Mouse (Mus musculus): ENCODE measurements around the gene D330045A20Rik. TPM values are rescaled to one million over a fixed set of nuclear protein-coding genes. Genes with fewer than 3 reads are reported as not detected.

Gene D330045A20Rik
- total RNA-seq (2023) = not detected

DNA sequence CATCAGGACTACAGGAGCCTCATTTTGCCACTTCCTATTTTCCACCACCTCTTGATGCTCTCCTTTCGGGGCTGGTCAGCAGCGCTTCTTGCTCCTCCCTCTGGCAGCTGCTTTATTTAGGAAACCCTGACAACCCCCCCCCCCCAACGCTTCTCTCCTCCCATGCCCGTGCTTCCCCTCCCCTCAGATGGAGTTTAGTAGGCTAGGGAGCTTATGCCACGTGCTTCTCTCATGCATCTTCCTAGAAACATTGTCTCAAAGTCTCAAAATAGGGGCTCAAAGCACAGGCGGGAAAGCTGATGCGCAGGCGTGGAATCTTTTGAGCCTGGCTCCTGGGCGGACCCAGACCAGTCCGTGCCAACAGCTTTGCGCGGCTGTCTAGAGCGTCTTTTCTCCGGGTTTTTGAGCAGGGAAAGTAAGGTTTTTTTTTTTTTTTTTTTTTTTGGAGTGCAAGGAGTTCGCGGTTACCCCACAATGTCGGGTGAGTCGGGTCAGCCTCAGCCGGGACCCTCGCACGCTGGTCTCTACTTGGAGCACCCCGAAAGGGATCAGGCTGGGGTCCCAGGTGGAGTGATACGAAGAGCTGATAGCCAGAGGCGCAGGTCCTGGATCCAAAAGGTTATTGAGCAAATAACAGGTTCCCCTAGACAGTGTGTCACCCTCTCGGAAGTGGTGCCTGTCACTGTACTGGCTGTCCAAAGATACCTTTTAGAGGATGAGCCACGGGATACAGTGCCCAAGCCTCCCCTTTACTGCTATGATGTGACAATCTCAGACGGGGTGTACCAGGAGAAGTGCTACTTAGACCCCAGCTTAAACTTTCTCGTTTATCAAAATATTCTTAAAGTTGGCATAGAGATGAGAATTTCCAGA lies at the start of gene D330045A20Rik:
Gene D330045A20Rik (plus strand): TSS at position 346 of the 873 bp plus-strand sequence.

DNA sequence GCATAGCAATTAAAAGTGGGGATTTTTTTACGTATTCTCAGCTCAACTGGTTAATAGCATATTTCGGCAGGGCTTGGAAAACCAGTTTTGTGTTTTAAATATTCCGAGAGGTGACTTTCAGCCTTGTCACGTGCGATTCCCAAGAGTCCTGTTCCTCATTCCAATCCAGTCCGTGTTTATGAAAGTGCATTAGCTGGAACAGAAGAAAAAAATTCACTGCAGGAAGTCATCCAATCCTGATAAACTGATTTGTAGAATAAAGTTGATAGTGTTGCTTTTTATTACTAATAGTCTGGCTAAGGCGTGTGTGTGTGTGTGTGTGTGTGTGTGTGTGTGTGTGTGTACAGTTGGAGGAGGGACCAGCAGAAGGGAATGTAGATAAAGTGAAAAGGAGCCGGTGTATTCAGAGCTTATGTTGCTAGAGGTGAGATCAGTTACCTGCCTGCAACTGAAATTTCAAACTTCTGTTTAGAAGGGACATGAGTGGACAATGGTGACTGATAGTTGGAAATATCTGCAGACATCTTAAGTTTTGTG lies 82.8 kb downstream of the D330045A20Rik start, which contains the start of gene Rnf128:
Gene Rnf128 (plus strand): TSS at position 392 of the 537 bp plus-strand sequence.

Other genes starting within 250 kb of the D330045A20Rik start
- gene Trap1a, start 146.7 kb upstream of the D330045A20Rik start, total RNA-seq (2023) = under 1 TPM in 1 of 2 experiments, not detected in 1; 0.42 TPM
- under 1 TPM; 0.64 to 0.73 TPM for gene Rnf128, start 82.9 kb downstream of the D330045A20Rik start, total RNA-seq (2023)
- 1 to 10 TPM; 6.2 to 6.9 TPM for gene Tbc1d8b, start 204.6 kb downstream of the D330045A20Rik start, total RNA-seq (2023)
- not detected for gene Gm15013, start 234.1 kb downstream of the D330045A20Rik start, total RNA-seq (2023)